Comparison of ENCODE assay signal across 23 mouse cellular contexts in the genomic region with DNA sequence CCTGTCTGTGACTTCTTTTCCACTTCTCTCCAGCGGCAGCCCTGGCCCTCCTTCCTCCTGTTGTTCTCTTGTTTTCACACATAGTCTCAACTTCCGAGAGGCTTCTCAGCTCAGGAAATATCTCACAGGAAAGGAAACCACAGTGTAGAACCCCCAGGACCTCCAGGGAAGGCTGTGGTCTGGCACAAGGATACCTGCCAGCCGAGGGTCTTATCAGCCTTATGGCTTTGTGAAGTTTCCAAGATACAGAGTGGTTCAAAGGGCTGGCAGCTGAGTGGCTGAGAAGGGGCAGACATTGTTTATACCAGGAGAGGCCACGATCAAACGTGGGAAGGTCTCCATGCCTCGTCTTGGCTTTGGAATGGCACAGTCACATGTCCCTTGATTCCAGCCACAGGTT. TPM values are rescaled to one million over a fixed set of nuclear protein-coding genes. Genes with fewer than 3 reads are reported as not detected.
DNase-seq lines count a peak whose midpoint lies in the region; ATAC-seq and TF ChIP-seq lines count a peak whose summit lies in the region.
"Had no signal": no experiment of that assay in that cellular context is flagged by ENCODE, and none has a peak within 500 bp of the region (broad histone marks: within the 10 kb centered on the region; RNA-seq: fewer than 3 reads in every experiment).

No protein-coding gene starts in this region.

- no peaks in the 10 kb centered on the region for H3K9me3 ChIP-seq in heart, embryonic 12.5 days (replicated peaks)
- H3K9me3 ChIP-seq in liver, embryonic 11.5 days (ENCODE audit: control insufficient read depth, low read length): no peaks in the 10 kb centered on the region
- no peaks in the 10 kb centered on the region for H3K9me3 ChIP-seq in liver, embryonic 15.5 days (replicated peaks)
- H3K9me3 ChIP-seq: hindbrain, embryonic 15.5 days; midbrain, embryonic 12.5 days had no signal

- no peak for DNase-seq in heart, adult 18-20 months
- no peak for DNase-seq in liver, embryonic 11.5 days (ENCODE audit: low spot score)
- DNase-seq in liver: no peak
- DNase-seq in adrenal gland, postnatal 4 days (ENCODE audit: low spot score in 2 of 2): no peak
- DNase-seq in testis, postnatal 14 days (ENCODE audit: low spot score): no peak
- DNase-seq: adrenal gland, adult 8-10 months; cerebellum, adult 2 months; gastrocnemius, postnatal 14 days; kidney, adult 11 months; kidney, postnatal 25 days; layer of hippocampus, postnatal 36 days; lung, adult 18-20 months; retina, postnatal 1 day; thymus, adult 2 months had no signal

- H3K4me2 ChIP-seq in heart, embryonic 12.5 days: no peak overlapping the region
- no peak overlapping the region; the same call in 1 of the 2 replicates for H3K4me2 ChIP-seq in liver, embryonic 11.5 days
- H3K4me2 ChIP-seq in liver, embryonic 15.5 days: peak overlapping the region; percentile 39
- H3K4me2 ChIP-seq: hindbrain, embryonic 15.5 days; midbrain, embryonic 12.5 days had no signal

- TF ChIP-seq CTCF in bone marrow, adult 2 months (IDR thresholded peaks at IDR 0.05; ENCODE audit: control insufficient read depth, insufficient read depth, low read length): no peak

- H3K36me3 ChIP-seq in heart, embryonic 12.5 days: no peaks in the 10 kb centered on the region
- no peaks in the 10 kb centered on the region for H3K36me3 ChIP-seq in liver, embryonic 11.5 days (ENCODE audit: control insufficient read depth, insufficient read depth, low read length)
- H3K36me3 ChIP-seq in liver, embryonic 15.5 days (replicated peaks): no peaks in the 10 kb centered on the region
- H3K36me3 ChIP-seq: hindbrain, embryonic 15.5 days; midbrain, embryonic 12.5 days had no signal

- 21% methylated on average over 6 of the region's 6 CpGs for WGBS in heart, embryonic 12.5 days
- 29% methylated on average over 6 of the region's 6 CpGs for WGBS in liver, embryonic 11.5 days
- 10% methylated on average over 6 of the region's 6 CpGs for WGBS in bone marrow, adult 2 months
- WGBS in liver, embryonic 15.5 days (ENCODE audit: insufficient replicate concordance): 12% methylated on average over 6 of the region's 6 CpGs

- peak; percentile 1; the same call in 1 of the 2 replicates for ATAC-seq in heart, embryonic 12.5 days (ENCODE audit: insufficient number of reproducible peaks, low FRiP score)
- ATAC-seq in liver, embryonic 11.5 days (replicated peaks; ENCODE audit: low FRiP score): 0 out of 2 replicates have a peak, but pooled peaks have one; percentile 2
- ATAC-seq in liver, embryonic 15.5 days (ENCODE audit: insufficient read depth): peak; percentile 14; the same call in 1 of the 2 replicates

- no peak for TF ChIP-seq POLR2A in bone marrow, adult 2 months (IDR thresholded peaks at IDR 0.05; ENCODE audit: borderline replicate concordance, control insufficient read depth, low read depth, low read length)

- H3K9ac ChIP-seq in heart, embryonic 12.5 days: no peak overlapping the region
- H3K9ac ChIP-seq in liver, embryonic 11.5 days (ENCODE audit: low read depth, low read length): peak overlapping the region; percentile 46; the same call in 1 of the 2 replicates
- H3K9ac ChIP-seq in liver, embryonic 15.5 days: peak overlapping the region; percentile 9; the same call in 1 of the 2 replicates
- H3K9ac ChIP-seq: hindbrain, embryonic 15.5 days; midbrain, embryonic 12.5 days had no signal

- H3K4me3 ChIP-seq in heart, embryonic 12.5 days: no peak overlapping the region
- no peak overlapping the region for H3K4me3 ChIP-seq in liver, embryonic 11.5 days (ENCODE audit: low read depth, low read length)
- no peak overlapping the region for H3K4me3 ChIP-seq in bone marrow, adult 2 months (replicated peaks; ENCODE audit: control insufficient read depth, low read depth, low read length)
- H3K4me3 ChIP-seq in liver, embryonic 15.5 days (replicated peaks): no peak overlapping the region
- H3K4me3 ChIP-seq: hindbrain, embryonic 15.5 days; midbrain, embryonic 12.5 days; myocyte had no signal

- H3K27ac ChIP-seq in heart, embryonic 12.5 days (ENCODE audit: poor library complexity, severe bottlenecking): peak overlapping the region; percentile 46
- peak overlapping the region; percentile 54; the same call in 1 of the 2 replicates for H3K27ac ChIP-seq in liver, embryonic 11.5 days (ENCODE audit: low read depth, low read length)
- H3K27ac ChIP-seq in bone marrow, adult 2 months (ENCODE audit: control insufficient read depth, insufficient read depth, low read depth, low read length, poor library complexity): peak overlapping the region; percentile 43
- peak overlapping the region; percentile 86 for H3K27ac ChIP-seq in liver, embryonic 15.5 days (replicated peaks)
- H3K27ac ChIP-seq: hindbrain, embryonic 15.5 days had no signal

- peaks cover 33% of the 10 kb centered on the region for H3K4me1 ChIP-seq in heart, embryonic 12.5 days (replicated peaks)
- H3K4me1 ChIP-seq in liver, embryonic 11.5 days (replicated peaks; ENCODE audit: control insufficient read depth, insufficient read depth, low read length): peaks cover 43% of the 10 kb centered on the region
- H3K4me1 ChIP-seq in bone marrow, adult 2 months (ENCODE audit: control insufficient read depth, insufficient read depth, low read length): peaks cover 3% of the 10 kb centered on the region; the same call in 1 of the 2 replicates
- H3K4me1 ChIP-seq in liver, embryonic 15.5 days (replicated peaks): peaks cover 67% of the 10 kb centered on the region

- H3K27me3 ChIP-seq in heart, embryonic 12.5 days (replicated peaks): peaks cover 16% of the 10 kb centered on the region; the same call in 1 of the 2 replicates
- H3K27me3 ChIP-seq in liver, embryonic 11.5 days (replicated peaks; ENCODE audit: control insufficient read depth, insufficient read depth, low read length): peaks cover 8% of the 10 kb centered on the region
- H3K27me3 ChIP-seq in liver, embryonic 15.5 days: peaks cover 18% of the 10 kb centered on the region

RNA-seq across cellular contexts. Expression of a gene that starts 9.2 kb away (rescaled TPM):
- 0.46 and 0.73 TPM in 2 replicates for polyA plus RNA-seq in heart, embryonic 12.5 days (2016; fragmentation: Nextera tagmentation; extraction: Ambion mirVana)
- 1 to 10 TPM in 1 of 2 experiments, under 1 TPM in 1; 0.94 to 1.3 TPM for total RNA-seq in heart, adult 18-20 months (2021)
- polyA plus RNA-seq in liver, embryonic 11.5 days (2014; fragmentation: Nextera tagmentation; extraction: Ambion mirVana): 0.45 and 0.57 TPM in 2 replicates
- 0.55 TPM in 1 of 2 replicates, not detected in the other for polyA plus RNA-seq in bone marrow, adult 2 months (2011; ENCODE audit: insufficient read depth, insufficient read length, low replicate concordance, missing spikeins)
- 0.15 and 0.16 TPM in 2 replicates for polyA plus RNA-seq in liver, embryonic 15.5 days (2015; fragmentation: Nextera tagmentation; extraction: Ambion mirVana)
- 1 to 10 TPM; 2.0 to 2.1 TPM for total RNA-seq in adrenal gland, postnatal 4 days (2021)
- total RNA-seq: neutrophil, adult 5-6 weeks had no signal
- polyA plus RNA-seq: erythroblast, embryonic 14.5 days had no signal

RNA-seq across cellular contexts. Expression of a gene that starts 38.0 kb away (rescaled TPM):
- 6.2 and 8.2 TPM in 2 replicates for polyA plus RNA-seq in heart, embryonic 12.5 days (2016; fragmentation: Nextera tagmentation; extraction: Ambion mirVana)
- total RNA-seq in heart, adult 18-20 months (2021): 1 to 10 TPM; 1.2 TPM
- 37.2 and 37.3 TPM in 2 replicates for polyA plus RNA-seq in liver, embryonic 11.5 days (2014; fragmentation: Nextera tagmentation; extraction: Ambion mirVana)
- polyA plus RNA-seq in bone marrow, adult 2 months (2011; ENCODE audit: insufficient read depth, insufficient read length, low replicate concordance, missing spikeins): 49.0 and 59.4 TPM in 2 replicates
- polyA plus RNA-seq in liver, embryonic 15.5 days (2015; fragmentation: Nextera tagmentation; extraction: Ambion mirVana): 26.8 and 29.9 TPM in 2 replicates
- 1 to 10 TPM; 1.0 to 1.1 TPM for total RNA-seq in adrenal gland, postnatal 4 days (2021)
- total RNA-seq: gastrocnemius, postnatal 14 days had no signal
- polyA plus RNA-seq: C2C12, myocyte had no signal
